Mouse (Mus musculus): ENCODE measurements around the gene Tfr2. TPM values are rescaled to one million over a fixed set of nuclear protein-coding genes. Genes with fewer than 3 reads are reported as not detected.

The Tfr2 gene
- polyA plus RNA-seq, 1 experiment from 2014 or later = 0.91 TPM

- peaks cover 41% of the 10 kb centered on the region for H3K36me3 ChIP-seq (replicated peaks; ENCODE audit: control insufficient read depth, insufficient read depth, low read depth, low read length)
- H3K4me3 ChIP-seq (ENCODE audit: low read depth, low read length) = no peak overlapping the region
- ATAC-seq (replicated peaks; ENCODE audit: insufficient number of reproducible peaks, low FRiP score, low TSS enrichment, low read depth) = no peak
- H3K4me1 ChIP-seq (ENCODE audit: control insufficient read depth, insufficient read depth, low read length) = peaks cover 3% of the 10 kb centered on the region; the same call in 1 of the 2 replicates
- no peaks in the 10 kb centered on the region for H3K27me3 ChIP-seq (ENCODE audit: control insufficient read depth, insufficient read depth, low read length)
- WGBS = 39% methylated on average over 1 of the region's 1 CpGs
- no peaks in the 10 kb centered on the region for H3K9me3 ChIP-seq (replicated peaks; ENCODE audit: control insufficient read depth, low read length)
- no peak overlapping the region for H3K9ac ChIP-seq (replicated peaks; ENCODE audit: low read length)
- DNase-seq (ENCODE audit: low spot score) = no peak
- H3K27ac ChIP-seq (replicated peaks; ENCODE audit: low read depth, low read length) = no peak overlapping the region
- H3K4me2 ChIP-seq (ENCODE audit: low read depth, low read length) = no peak overlapping the region
These were observed 42.2 kb upstream of the Tfr2 start for GRCm38 (mm10) chr5:137527413-137527812.

- ATAC-seq (replicated peaks; ENCODE audit: insufficient number of reproducible peaks, low FRiP score, low TSS enrichment, low read depth) (no peak), DNase-seq (ENCODE audit: low spot score) (no peak)
- no peak overlapping the region for H3K27ac ChIP-seq (replicated peaks; ENCODE audit: low read depth, low read length)
- H3K9ac ChIP-seq (replicated peaks; ENCODE audit: low read length) = no peak overlapping the region
- 80% methylated on average over 22 of the region's 22 CpGs for whole genome bisulfite sequencing
- H3K4me2 ChIP-seq (ENCODE audit: low read depth, low read length) = no peak overlapping the region
- H3K9me3 ChIP-seq (replicated peaks; ENCODE audit: control insufficient read depth, low read length) = no peaks in the 10 kb centered on the region
- H3K27me3 ChIP-seq (ENCODE audit: control insufficient read depth, insufficient read depth, low read length) = no peaks in the 10 kb centered on the region
- peaks cover 3% of the 10 kb centered on the region; the same call in 1 of the 2 replicates for H3K4me1 ChIP-seq (ENCODE audit: control insufficient read depth, insufficient read depth, low read length)
- H3K36me3 ChIP-seq (replicated peaks; ENCODE audit: control insufficient read depth, insufficient read depth, low read depth, low read length) = peaks cover 34% of the 10 kb centered on the region
- H3K4me3 ChIP-seq (ENCODE audit: low read depth, low read length) = no peak overlapping the region
These were observed 41.2 kb upstream of the Tfr2 start for GRCm38 (mm10) chr5:137528247-137528968.

- ATAC-seq (replicated peaks; ENCODE audit: insufficient number of reproducible peaks, low FRiP score, low TSS enrichment, low read depth) = no peak
- peaks cover 25% of the 10 kb centered on the region for H3K36me3 ChIP-seq (replicated peaks; ENCODE audit: control insufficient read depth, insufficient read depth, low read depth, low read length)
- H3K9ac ChIP-seq (replicated peaks; ENCODE audit: low read length) = no peak overlapping the region
- H3K9me3 ChIP-seq (replicated peaks; ENCODE audit: control insufficient read depth, low read length) = no peaks in the 10 kb centered on the region
- DNase-seq (ENCODE audit: low spot score) = no peak
- H3K27ac ChIP-seq (replicated peaks; ENCODE audit: low read depth, low read length) = no peak overlapping the region
- H3K4me3 ChIP-seq (ENCODE audit: low read depth, low read length) = no peak overlapping the region
- H3K4me2 ChIP-seq (ENCODE audit: low read depth, low read length) = no peak overlapping the region; the same call in 1 of the 2 replicates
- H3K4me1 ChIP-seq (ENCODE audit: control insufficient read depth, insufficient read depth, low read length) = peaks cover 3% of the 10 kb centered on the region; the same call in 1 of the 2 replicates
- WGBS = 64% methylated on average over 15 of the region's 15 CpGs
- H3K27me3 ChIP-seq (ENCODE audit: control insufficient read depth, insufficient read depth, low read length) = no peaks in the 10 kb centered on the region
These were observed 40.2 kb upstream of the Tfr2 start for GRCm38 (mm10) chr5:137529221-137529995.

- H3K4me2 ChIP-seq (ENCODE audit: low read depth, low read length) = peak overlapping the region; percentile 89
- peaks cover 19% of the 10 kb centered on the region for H3K36me3 ChIP-seq (replicated peaks; ENCODE audit: control insufficient read depth, insufficient read depth, low read depth, low read length)
- H3K9me3 ChIP-seq (replicated peaks; ENCODE audit: control insufficient read depth, low read length) = no peaks in the 10 kb centered on the region
- no peaks in the 10 kb centered on the region for H3K27me3 ChIP-seq (ENCODE audit: control insufficient read depth, insufficient read depth, low read length)
- 76% methylated on average over 8 of the region's 8 CpGs for WGBS
- DNase-seq (ENCODE audit: low spot score) (no peak), ATAC-seq (replicated peaks; ENCODE audit: insufficient number of reproducible peaks, low FRiP score, low TSS enrichment, low read depth) (no peak)
- H3K4me1 ChIP-seq (ENCODE audit: control insufficient read depth, insufficient read depth, low read length) = peaks cover 3% of the 10 kb centered on the region; the same call in 1 of the 2 replicates
- peak overlapping the region; percentile 87; the same call in 1 of the 2 replicates for H3K9ac ChIP-seq (replicated peaks; ENCODE audit: low read length)
- H3K4me3 ChIP-seq (ENCODE audit: low read depth, low read length) = peak overlapping the region; percentile 84
- H3K27ac ChIP-seq (replicated peaks; ENCODE audit: low read depth, low read length) = peak overlapping the region; percentile 84; the same call in 1 of the 2 replicates
These were observed 39.6 kb upstream of the Tfr2 start for GRCm38 (mm10) chr5:137530075-137530474.

- Histone ChIP-seq H3K4me1 (ENCODE audit: control insufficient read depth, insufficient read depth, low read length) (peaks cover 3% of the 10 kb centered on the region; the same call in 1 of the 2 replicates), H3K27ac (replicated peaks; ENCODE audit: low read depth, low read length) (peak overlapping the region; percentile 84), H3K27me3 (ENCODE audit: control insufficient read depth, insufficient read depth, low read length) (no peaks in the 10 kb centered on the region), H3K4me3 (ENCODE audit: low read depth, low read length) (peak overlapping the region; percentile 84), H3K4me2 (ENCODE audit: low read depth, low read length) (peak overlapping the region; percentile 89), H3K36me3 (replicated peaks; ENCODE audit: control insufficient read depth, insufficient read depth, low read depth, low read length) (peaks cover 15% of the 10 kb centered on the region), H3K9ac (replicated peaks; ENCODE audit: low read length) (peak overlapping the region; percentile 87), H3K9me3 (replicated peaks; ENCODE audit: control insufficient read depth, low read length) (no peaks in the 10 kb centered on the region)
- ATAC-seq (replicated peaks; ENCODE audit: insufficient number of reproducible peaks, low FRiP score, low TSS enrichment, low read depth) (peak; percentile 34), DNase-seq (ENCODE audit: low spot score) (peak; percentile 81)
- under 1% methylated on average over 43 of the region's 46 CpGs for WGBS
These were observed 38.8 kb upstream of the Tfr2 start for GRCm38 (mm10) chr5:137530588-137531413.

GRCm38 (mm10) chr5:137531414-137532130 is 38.1 kb upstream of the Tfr2 start:
- Histone ChIP-seq H3K4me2 (ENCODE audit: low read depth, low read length) (peak overlapping the region; percentile 89), H3K9ac (replicated peaks; ENCODE audit: low read length) (peak overlapping the region; percentile 87), H3K9me3 (replicated peaks; ENCODE audit: control insufficient read depth, low read length) (no peaks in the 10 kb centered on the region), H3K4me1 (ENCODE audit: control insufficient read depth, insufficient read depth, low read length) (peaks cover 3% of the 10 kb centered on the region; the same call in 1 of the 2 replicates), H3K4me3 (ENCODE audit: low read depth, low read length) (peak overlapping the region; percentile 84), H3K36me3 (replicated peaks; ENCODE audit: control insufficient read depth, insufficient read depth, low read depth, low read length) (peaks cover 15% of the 10 kb centered on the region), H3K27ac (replicated peaks; ENCODE audit: low read depth, low read length) (peak overlapping the region; percentile 84), H3K27me3 (ENCODE audit: control insufficient read depth, insufficient read depth, low read length) (no peaks in the 10 kb centered on the region)
- DNase-seq (ENCODE audit: low spot score) = peak; percentile 24
- peak; percentile 5; the same call in 1 of the 2 replicates for ATAC-seq (replicated peaks; ENCODE audit: insufficient number of reproducible peaks, low FRiP score, low TSS enrichment, low read depth)
- WGBS = under 1% methylated on average over 49 of the region's 51 CpGs

GRCm38 (mm10) chr5:137532131-137532807 is 37.4 kb upstream of the Tfr2 start:
- ATAC-seq (replicated peaks; ENCODE audit: insufficient number of reproducible peaks, low FRiP score, low TSS enrichment, low read depth) = no peak
- H3K4me1 ChIP-seq (ENCODE audit: control insufficient read depth, insufficient read depth, low read length) = peaks cover 3% of the 10 kb centered on the region; the same call in 1 of the 2 replicates
- peaks cover 15% of the 10 kb centered on the region for H3K36me3 ChIP-seq (replicated peaks; ENCODE audit: control insufficient read depth, insufficient read depth, low read depth, low read length)
- H3K4me3 ChIP-seq (ENCODE audit: low read depth, low read length) = peak overlapping the region; percentile 84
- no peak for DNase-seq (ENCODE audit: low spot score)
- peak overlapping the region; percentile 87 for H3K9ac ChIP-seq (replicated peaks; ENCODE audit: low read length)
- peak overlapping the region; percentile 89 for H3K4me2 ChIP-seq (ENCODE audit: low read depth, low read length)
- WGBS = under 1% methylated on average over 19 of the region's 19 CpGs
- no peaks in the 10 kb centered on the region for H3K27me3 ChIP-seq (ENCODE audit: control insufficient read depth, insufficient read depth, low read length)
- no peaks in the 10 kb centered on the region for H3K9me3 ChIP-seq (replicated peaks; ENCODE audit: control insufficient read depth, low read length)
- H3K27ac ChIP-seq (replicated peaks; ENCODE audit: low read depth, low read length) = peak overlapping the region; percentile 84

Measured in embryonic facial prominence, embryonic 11.5 days (tissue).